Mouse (Mus musculus) frontal cortex, postnatal 14 days (tissue): Measurements from ENCODE around the gene Slc17a3.

ENCODE experiments used
- DNase-seq, 2 experiments: peaks; one replicate each; pipeline ENCODE4 v3.0.0; 2022; ENCODE audit warnings: low spot score in 2 of 2

Slc17a3 gene

GRCm38 (mm10) chr13:23873141-23873540 lies 33.9 kb downstream of the Slc17a3 start:
- DNase-seq: no peak

GRCm38 (mm10) chr13:23879106-23879505 lies 39.9 kb downstream of the Slc17a3 start:
- no peak for DNase-seq

GRCm38 (mm10) chr13:23879636-23880035 lies 40.4 kb downstream of the Slc17a3 start:
- no peak for DNase-seq

DNA sequence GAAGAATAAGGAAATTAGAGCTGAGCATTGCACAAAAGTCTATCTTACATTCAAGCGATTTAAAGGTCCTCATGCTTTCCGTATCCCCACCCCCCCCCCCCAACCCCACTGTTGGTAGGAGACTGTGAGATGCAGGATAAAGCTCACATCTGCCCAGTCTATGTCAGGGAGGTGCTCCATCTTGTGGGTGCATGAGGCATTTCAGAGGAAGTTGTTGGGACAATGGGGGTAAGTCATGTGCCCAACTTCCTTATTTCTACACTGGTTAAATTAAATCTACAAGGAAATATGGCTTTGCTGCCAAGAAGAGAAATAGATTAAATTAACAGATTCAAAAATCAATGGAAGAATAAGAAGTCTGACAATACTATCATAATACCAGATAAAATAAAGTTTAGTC lies 46.3 kb downstream of the Slc17a3 start:
- no peak for DNase-seq

- no peak for DNase-seq
These were observed 47.9 kb downstream of the Slc17a3 start for GRCm38 (mm10) chr13:23887026-23887725.

- no peak for DNase-seq
These were observed 49.9 kb downstream of the Slc17a3 start for GRCm38 (mm10) chr13:23889011-23889605.

GRCm38 (mm10) chr13:23892592-23893268 lies 53.5 kb downstream of the Slc17a3 start:
- no peak for DNase-seq

DNA sequence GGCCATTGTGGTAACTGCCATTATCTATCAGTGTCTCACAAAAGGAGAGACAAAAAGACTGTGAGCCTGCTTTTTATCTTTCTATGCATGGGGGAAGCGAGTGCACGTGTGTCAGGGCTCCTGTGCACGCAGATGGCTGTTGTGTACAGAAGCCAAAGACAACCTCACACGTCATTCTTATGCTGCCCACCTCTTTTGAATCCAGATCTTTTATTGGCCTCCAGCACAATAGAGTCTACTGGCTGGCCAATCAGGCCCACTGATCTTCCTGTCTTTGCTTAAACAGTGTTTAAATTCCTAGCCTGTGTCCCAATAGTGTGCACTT lies 54.0 kb downstream of the Slc17a3 start:
- no peak for DNase-seq

GRCm38 (mm10) chr13:23898242-23898641 lies 59.0 kb downstream of the Slc17a3 start:
- no peak for DNase-seq

DNA sequence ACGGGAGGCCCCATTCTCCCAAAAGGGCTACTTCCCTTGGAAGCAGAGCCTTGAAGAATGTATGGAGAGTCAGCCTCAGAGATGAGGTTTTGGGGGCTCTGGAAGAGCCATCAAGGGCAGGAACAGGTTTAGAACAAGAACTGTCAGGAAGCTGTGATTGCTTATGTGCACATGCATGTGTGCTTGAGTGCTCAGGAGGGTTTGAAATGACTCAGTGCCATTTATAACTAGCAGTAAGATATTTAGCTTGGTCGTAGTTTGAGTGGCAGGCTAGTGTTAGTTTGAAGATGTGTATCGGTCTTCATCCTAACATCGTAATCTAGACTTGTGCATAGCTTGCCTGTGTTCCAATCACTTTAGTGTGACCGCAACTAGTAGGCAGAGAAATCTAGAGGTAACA lies 67.7 kb downstream of the Slc17a3 start:
- no peak for DNase-seq

- DNase-seq: no peak
These were observed 70.9 kb downstream of the Slc17a3 start for GRCm38 (mm10) chr13:23910121-23910520.
